Mouse (Mus musculus) heart, embryonic 16.5 days (tissue): ENCODE measurements at regions not wholly inside any gene's neighbourhood (a gene's known extent, or its start where the extent isn't known, plus 50 kb on each side); places are given as distances from the start of the nearest gene placed in this dataset.

Experiments used
- ATAC-seq: fragments of 200-750 bp; cut with Nextera tagmentation; replicated peaks from 2 replicates; pipeline ENCODE4 v1.8.0; 2017; ENCODE audit warnings: moderate number of reproducible peaks; ENCODE audit not compliant: insufficient read depth, low FRiP score; ENCODE audit errors: extremely low read depth
- H3K27ac ChIP-seq: fragments of 300-500 bp; sonication (generic); 2 replicates; pipeline ENCODE4 v1.5.1; 2014; ENCODE audit warnings: mild to moderate bottlenecking, low read length, control low read depth, moderate library complexity
- H3K27me3 ChIP-seq: fragments of 300-500 bp; sonication (generic); 2 replicates; pipeline ENCODE4 v1.6.1; 2014; ENCODE audit warnings: low read length, mixed read lengths; ENCODE audit not compliant: control insufficient read depth, insufficient read depth
- H3K36me3 ChIP-seq: fragments of 300-500 bp; sonication (generic); 2 replicates; pipeline ENCODE4 v1.6.1; 2014; ENCODE audit not compliant: control insufficient read depth, insufficient read depth
- H3K4me1 ChIP-seq: fragments of 300-500 bp; sonication (generic); 2 replicates; pipeline ENCODE4 v1.6.1; 2014; ENCODE audit warnings: low read length, mixed read lengths; ENCODE audit not compliant: control insufficient read depth, insufficient read depth
- H3K4me2 ChIP-seq: fragments of 300-500 bp; sonication (generic); 2 replicates; pipeline ENCODE4 v1.6.1; 2014; ENCODE audit warnings: low read depth, mild to moderate bottlenecking, control low read depth, low read length
- H3K4me3 ChIP-seq: fragments of 300-500 bp; sonication (generic); 2 replicates; pipeline ENCODE4 v1.5.1; 2014; ENCODE audit warnings: mild to moderate bottlenecking, control low read depth, low read length
- H3K9ac ChIP-seq: fragments of 300-500 bp; sonication (generic); 2 replicates; pipeline ENCODE4 v1.6.1; 2014; ENCODE audit warnings: low read length, control low read depth
- H3K9me3 ChIP-seq: fragments of 300-500 bp; sonication (generic); replicated peaks from 2 replicates; pipeline ENCODE4 v1.6.1; 2016; ENCODE audit warnings: low read length; ENCODE audit not compliant: control insufficient read depth
- WGBS: fragments of 180-500 bp; shearing (Covaris S2); extraction: QIAGEN DNeasy Blood & Tissue Kit; methylation state at CpG from one replicate; pipeline ENCODE4 v1.1.7; 2014; 5-methylcytosine and 5-hydroxymethylcytosine counted together

DNA sequence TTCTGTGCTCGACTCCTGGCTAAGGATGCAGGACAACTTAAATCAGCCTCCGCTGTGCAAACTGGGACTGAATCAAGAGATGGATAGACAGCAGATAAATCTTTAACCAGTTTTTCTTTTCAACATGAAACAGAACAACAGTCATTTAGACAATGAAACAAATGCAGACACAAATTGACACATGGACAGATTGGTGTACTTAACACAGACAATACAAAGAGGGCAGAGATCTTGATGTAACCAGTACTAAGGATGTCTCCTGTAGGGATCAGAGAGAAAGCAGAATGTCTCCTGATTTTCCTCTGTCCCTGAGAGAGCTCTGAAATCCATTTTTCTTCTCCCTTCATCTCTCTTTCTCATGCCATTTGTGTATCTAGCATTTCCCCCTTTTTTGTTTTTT lies 1241.5 kb downstream of the Hace1 start:
- H3K9ac ChIP-seq, result no peak overlapping the region
- no peaks in the 10 kb centered on the region for H3K4me1 ChIP-seq
- no peaks in the 10 kb centered on the region for H3K27me3 ChIP-seq
- ATAC-seq, result no peak
- H3K4me3 ChIP-seq, result no peak overlapping the region
- H3K4me2 ChIP-seq, result no peak overlapping the region
- no peaks in the 10 kb centered on the region for H3K36me3 ChIP-seq
- H3K27ac ChIP-seq, result no peak overlapping the region
- H3K9me3 ChIP-seq, result no peaks in the 10 kb centered on the region
- WGBS, result 80% methylated on average over 2 of the region's 2 CpGs

GRCm38 (mm10) chr10:46819965-46820364 lies 1242.3 kb downstream of the Hace1 start:
- no peak for ATAC-seq
- H3K27me3 ChIP-seq, result no peaks in the 10 kb centered on the region
- H3K9ac ChIP-seq, result no peak overlapping the region
- H3K36me3 ChIP-seq, result no peaks in the 10 kb centered on the region
- no peaks in the 10 kb centered on the region for H3K9me3 ChIP-seq
- no peaks in the 10 kb centered on the region for H3K4me1 ChIP-seq
- H3K27ac ChIP-seq, result no peak overlapping the region
- no peak overlapping the region for H3K4me3 ChIP-seq
- no peak overlapping the region for H3K4me2 ChIP-seq
- WGBS, result 81% methylated on average over 1 of the region's 1 CpGs

DNA sequence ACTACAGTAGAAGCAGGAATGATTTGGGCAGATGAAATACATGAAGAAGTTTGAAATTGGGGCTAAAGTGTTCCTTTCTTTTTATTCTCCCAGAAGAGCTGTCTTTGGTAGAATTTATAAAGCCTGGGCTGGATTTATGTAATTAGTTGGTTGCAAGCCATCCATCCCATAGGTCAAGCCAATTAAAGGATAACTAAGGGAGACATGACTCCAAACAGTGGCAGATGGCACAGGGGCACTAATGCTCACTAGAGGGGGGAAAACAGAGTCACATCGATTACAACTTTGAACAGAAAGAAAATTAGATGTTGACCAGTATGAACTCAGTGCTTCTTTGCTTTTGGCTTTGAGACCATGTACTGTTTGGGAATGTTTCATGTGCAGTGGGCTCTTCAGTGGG lies 1246.2 kb downstream of the Hace1 start:
- no peaks in the 10 kb centered on the region for H3K27me3 ChIP-seq
- H3K4me3 ChIP-seq, result no peak overlapping the region
- no peaks in the 10 kb centered on the region for H3K9me3 ChIP-seq
- no peak overlapping the region for H3K4me2 ChIP-seq
- no peak overlapping the region for H3K9ac ChIP-seq
- H3K4me1 ChIP-seq, result no peaks in the 10 kb centered on the region
- ATAC-seq, result no peak
- 71% methylated on average over 1 of the region's 1 CpGs for WGBS
- H3K27ac ChIP-seq, result no peak overlapping the region
- no peaks in the 10 kb centered on the region for H3K36me3 ChIP-seq

- Histone ChIP-seq H3K9me3 (no peaks in the 10 kb centered on the region), H3K9ac (no peak overlapping the region), H3K4me3 (no peak overlapping the region), H3K27me3 (no peaks in the 10 kb centered on the region), H3K27ac (no peak overlapping the region), H3K36me3 (no peaks in the 10 kb centered on the region), H3K4me1 (no peaks in the 10 kb centered on the region), H3K4me2 (no peak overlapping the region)
- ATAC-seq, result no peak
- 59% methylated on average over 3 of the region's 3 CpGs for WGBS
Measured at GRCm38 (mm10) chr10:46826012-46826411, 1248.4 kb downstream of the Hace1 start.

DNA sequence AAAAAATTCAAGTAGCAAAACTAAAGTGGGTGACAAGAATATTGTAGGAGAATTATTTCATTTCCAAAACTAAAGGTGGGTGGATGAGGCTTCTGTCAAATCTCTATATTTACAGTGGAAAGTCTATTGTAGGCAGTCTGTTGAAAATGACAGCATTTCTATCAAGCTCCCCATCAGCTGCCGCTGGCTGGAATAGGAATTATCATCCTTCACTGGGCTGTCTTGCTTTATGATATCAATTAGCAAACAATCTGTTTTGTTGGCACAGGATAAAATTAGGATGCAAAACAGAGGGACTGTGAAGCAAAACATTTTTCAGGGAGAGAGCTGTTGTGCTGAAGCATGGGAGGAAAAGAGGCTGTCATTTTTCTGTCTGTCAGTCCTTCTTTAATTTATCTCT lies 1249.0 kb downstream of the Hace1 start:
- Histone ChIP-seq H3K27me3 (no peaks in the 10 kb centered on the region), H3K36me3 (no peaks in the 10 kb centered on the region), H3K9me3 (no peaks in the 10 kb centered on the region), H3K4me2 (no peak overlapping the region), H3K4me3 (no peak overlapping the region), H3K4me1 (no peaks in the 10 kb centered on the region), H3K27ac (no peak overlapping the region), H3K9ac (no peak overlapping the region)
- no peak for ATAC-seq
- WGBS, result 59% methylated on average over 1 of the region's 1 CpGs

DNA sequence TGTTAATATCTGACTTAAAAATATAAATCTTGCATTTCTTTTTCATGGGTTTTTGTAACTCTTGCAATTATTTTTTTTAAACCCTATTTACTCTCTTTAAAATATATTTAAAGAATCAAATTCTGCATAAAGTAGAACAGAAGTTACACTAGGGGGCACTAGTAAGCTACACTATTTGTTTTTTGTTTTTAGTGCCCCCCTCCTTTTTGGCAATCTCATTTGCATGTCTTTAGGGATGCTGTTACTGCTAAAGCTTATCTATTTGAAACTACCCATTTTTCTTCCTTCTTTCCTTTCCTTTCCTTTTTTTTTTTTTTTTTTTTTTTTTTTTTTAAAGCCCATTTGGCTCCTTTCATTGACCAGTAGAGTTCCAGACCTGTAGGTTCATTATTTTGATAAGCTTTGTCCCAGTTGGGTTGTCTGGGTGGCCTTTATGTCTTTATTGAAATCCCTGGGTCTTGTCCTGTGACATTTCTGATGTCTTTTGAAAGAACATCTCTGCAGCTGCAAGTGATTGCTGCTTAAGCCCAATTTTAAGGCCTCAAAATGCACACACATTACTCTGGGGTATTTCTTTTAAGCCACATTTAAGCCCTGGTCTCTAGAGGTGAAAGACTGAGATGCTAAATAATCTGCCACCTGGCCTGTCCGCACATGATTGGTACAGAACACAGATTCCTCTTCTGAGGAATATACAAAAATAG lies 1249.6 kb downstream of the Hace1 start:
- no peak overlapping the region for H3K9ac ChIP-seq
- H3K4me1 ChIP-seq, result no peaks in the 10 kb centered on the region
- H3K36me3 ChIP-seq, result no peaks in the 10 kb centered on the region
- ATAC-seq, result no peak
- no peaks in the 10 kb centered on the region for H3K27me3 ChIP-seq
- H3K27ac ChIP-seq, result no peak overlapping the region
- no peaks in the 10 kb centered on the region for H3K9me3 ChIP-seq
- no peak overlapping the region for H3K4me3 ChIP-seq
- WGBS, result 67% methylated on average over 1 of the region's 1 CpGs
- no peak overlapping the region for H3K4me2 ChIP-seq

DNA sequence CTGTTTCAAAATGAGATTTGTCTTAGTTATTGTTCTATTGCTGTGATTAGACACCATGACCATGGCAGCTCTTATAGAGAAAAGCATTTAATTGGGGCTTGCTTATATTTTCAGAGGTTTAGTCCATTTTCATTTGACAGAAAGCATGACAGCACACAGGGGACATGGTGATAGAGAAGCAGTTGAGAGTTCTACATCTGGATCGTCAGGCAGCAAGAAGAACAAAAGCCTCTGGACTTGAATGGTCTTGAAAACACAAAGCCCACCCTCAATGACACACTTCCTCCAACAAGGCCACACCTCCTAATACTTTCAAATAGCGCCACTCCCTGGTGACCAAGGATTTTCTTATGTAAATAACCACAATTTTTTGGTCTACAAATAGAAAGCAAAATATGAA lies 1250.5 kb downstream of the Hace1 start:
- no peak for ATAC-seq
- H3K36me3 ChIP-seq, result no peaks in the 10 kb centered on the region
- H3K9ac ChIP-seq, result no peak overlapping the region
- no peak overlapping the region for H3K4me3 ChIP-seq
- no peaks in the 10 kb centered on the region for H3K27me3 ChIP-seq
- H3K27ac ChIP-seq, result no peak overlapping the region
- 66% methylated on average over 2 of the region's 2 CpGs for WGBS
- no peaks in the 10 kb centered on the region for H3K9me3 ChIP-seq
- H3K4me1 ChIP-seq, result no peaks in the 10 kb centered on the region
- H3K4me2 ChIP-seq, result no peak overlapping the region

- ATAC-seq, result no peak
- H3K4me2 ChIP-seq, result no peak overlapping the region
- 75% methylated on average over 3 of the region's 3 CpGs for WGBS
Measured at GRCm38 (mm10) chr10:46845578-46846314, 1268.1 kb downstream of the Hace1 start.

More at GRCm38 (mm10) chr10:46845578-46846314, 1268.1 kb downstream of the Hace1 start:
- H3K9ac ChIP-seq, result no peak overlapping the region
- no peak overlapping the region for H3K27ac ChIP-seq
- no peaks in the 10 kb centered on the region for H3K9me3 ChIP-seq
- no peaks in the 10 kb centered on the region for H3K36me3 ChIP-seq
- no peak overlapping the region for H3K4me3 ChIP-seq
- H3K4me1 ChIP-seq, result no peaks in the 10 kb centered on the region
- no peaks in the 10 kb centered on the region for H3K27me3 ChIP-seq
